Mouse (Mus musculus) heart, postnatal 14 days (tissue): ENCODE measurements around the gene Cptp. TPM values are rescaled to one million over a fixed set of nuclear protein-coding genes. Genes with fewer than 3 reads are reported as not detected.
A peak's percentile ranks its signal among the peaks of the same experiment; 100 is the strongest.

Experiments
- DNase-seq, 2 experiments: peaks; one replicate each; pipeline ENCODE4 v3.0.0; 2021 to 2022
- intact Hi-C: fragments of 180-260 bp; cut with DNase I; formaldehyde crosslinking; loops from one replicate; pipeline ENCODE4 v1.15.1; 2025
- microRNA-seq, 2 experiments: library from miRNA; unstranded; fragments of <30 nt; microRNA quantifications; one replicate each; pipeline ENCODE4 v1.2.0; 2021 to 2022
- total RNA-seq, 2 experiments: library from RNA; stranded (reverse); gene quantifications; 2 replicates each; pipeline ENCODE4 v1.2.3; 2021

Cptp gene
- total RNA-seq, 2 experiments from 2014 or later, result 9.9 to 10.6 TPM

GRCm38 (mm10) chr4:155821025-155821424, 48.2 kb downstream of the Cptp start:
- DNase-seq, result peak; percentile 23 to 49
- intact Hi-C loops, result no loop called here

DNA sequence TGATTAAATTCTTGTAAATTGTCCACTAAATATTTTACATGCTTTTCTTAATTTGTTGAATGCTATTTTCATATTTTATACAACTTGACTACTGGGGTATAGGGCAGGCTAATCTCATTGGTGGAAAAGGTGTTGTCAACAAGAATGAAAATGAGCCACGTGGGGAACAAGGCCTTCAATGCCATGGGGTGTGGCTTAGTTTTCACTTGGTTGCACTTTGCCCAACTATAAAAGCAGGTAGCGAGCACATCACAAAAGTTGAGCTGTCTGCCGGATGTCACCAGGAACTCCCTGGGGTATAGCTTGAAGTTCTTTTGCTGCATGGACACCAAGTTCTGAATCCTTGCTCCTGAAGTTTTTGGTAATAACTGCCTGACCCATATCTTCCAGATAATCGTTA, 51.7 kb downstream of the Cptp start:
- no peak for DNase-seq
- intact Hi-C loops, result no loop called here

Small RNA genes within 50 kb of the gene (microRNA-seq; reads per million reads assigned to microRNA genes)
- gene Gm22991, result 0 reads per million in 2 experiments

Other genes starting within 250 kb of the Cptp start
- 10 to 100 TPM; 25.8 to 28.9 TPM for gene Cdk11b, start 244.6 kb downstream of the Cptp start, total RNA-seq
- gene Gm10563, start 224.0 kb downstream of the Cptp start, total RNA-seq, result not detected
- gene Mmp23, start 216.1 kb downstream of the Cptp start, total RNA-seq, result 10 to 100 TPM; 14.5 to 16.8 TPM
- 10 to 100 TPM; 22.4 to 24.9 TPM for gene Mib2, start 200.2 kb downstream of the Cptp start, total RNA-seq
- 1 to 10 TPM; 1.5 to 1.8 TPM for gene Fndc10, start 175.1 kb downstream of the Cptp start, total RNA-seq
- 10 to 100 TPM; 44.3 to 48.6 TPM for gene Ssu72, start 164.6 kb downstream of the Cptp start, total RNA-seq
- gene Tmem240, start 134.6 kb downstream of the Cptp start, total RNA-seq, result under 1 TPM; 0.38 to 0.44 TPM
- gene Atad3a, start 108.3 kb downstream of the Cptp start, total RNA-seq, result 10 to 100 TPM; 54.3 to 59.2 TPM
- gene Vwa1, start 94.7 kb downstream of the Cptp start, total RNA-seq, result 10 to 100 TPM in 1 of 2 experiments, 1 to 10 TPM in 1; 9.2 to 12.6 TPM
- 1 to 10 TPM; 1.2 TPM for gene Tmem88b, start 83.6 kb downstream of the Cptp start, total RNA-seq
- not detected for gene Ankrd65, start 79.0 kb downstream of the Cptp start, total RNA-seq
- gene Mrpl20, start 66.6 kb downstream of the Cptp start, total RNA-seq, result 10 to 100 TPM; 72.4 to 72.5 TPM
- gene Ccnl2, start 57.0 kb downstream of the Cptp start, total RNA-seq, result 10 to 100 TPM; 49.1 to 55.8 TPM
- gene Aurkaip1, start 38.2 kb downstream of the Cptp start, total RNA-seq, result 10 to 100 TPM; 96.4 to 97.5 TPM
- gene Mxra8, start 29.8 kb downstream of the Cptp start, total RNA-seq, result 10 to 100 TPM; 46.9 to 58.4 TPM
- 10 to 100 TPM; 41.1 to 46.6 TPM for gene Dvl1, start 22.0 kb downstream of the Cptp start, total RNA-seq
- gene Tas1r3, start 6.1 kb downstream of the Cptp start, total RNA-seq, result under 1 TPM; 0.26 to 0.32 TPM
- 10 to 100 TPM; 16.9 to 19.5 TPM for gene Ints11, start 106 bp upstream of the Cptp start, total RNA-seq
- 10 to 100 TPM; 14.8 to 18.0 TPM for gene Pusl1, start 22.3 kb upstream of the Cptp start, total RNA-seq
- 10 to 100 TPM; 19.6 to 21.6 TPM for gene Acap3, start 22.4 kb upstream of the Cptp start, total RNA-seq
- 10 to 100 TPM; 53.1 to 62.6 TPM for gene Ube2j2, start 74.4 kb upstream of the Cptp start, total RNA-seq
- 10 to 100 TPM; 14.0 to 17.9 TPM for gene C1qtnf12, start 92.9 kb upstream of the Cptp start, total RNA-seq
- gene B3galt6, start 123.2 kb upstream of the Cptp start, total RNA-seq, result 1 to 10 TPM; 2.0 to 2.7 TPM
- 10 to 100 TPM; 83.2 to 84.6 TPM for gene Sdf4, start 123.4 kb upstream of the Cptp start, total RNA-seq
- under 1 TPM; 0.50 to 0.80 TPM for gene Tnfrsf4, start 144.4 kb upstream of the Cptp start, total RNA-seq
- gene Tnfrsf18, start 156.7 kb upstream of the Cptp start, total RNA-seq, result under 1 TPM in 1 of 2 experiments, not detected in 1; 0.56 TPM
- gene Ttll10, start 190.0 kb upstream of the Cptp start, total RNA-seq, result not detected
- gene 9430015G10Rik, start 240.5 kb upstream of the Cptp start, total RNA-seq, result 1 to 10 TPM; 4.6 to 4.8 TPM